Mouse (Mus musculus): ENCODE measurements around the gene Rfpl4. TPM values are rescaled to one million over a fixed set of nuclear protein-coding genes. Genes with fewer than 3 reads are reported as not detected.

The Rfpl4 gene
- total RNA-seq, 1 experiment, result not detected

DNA sequence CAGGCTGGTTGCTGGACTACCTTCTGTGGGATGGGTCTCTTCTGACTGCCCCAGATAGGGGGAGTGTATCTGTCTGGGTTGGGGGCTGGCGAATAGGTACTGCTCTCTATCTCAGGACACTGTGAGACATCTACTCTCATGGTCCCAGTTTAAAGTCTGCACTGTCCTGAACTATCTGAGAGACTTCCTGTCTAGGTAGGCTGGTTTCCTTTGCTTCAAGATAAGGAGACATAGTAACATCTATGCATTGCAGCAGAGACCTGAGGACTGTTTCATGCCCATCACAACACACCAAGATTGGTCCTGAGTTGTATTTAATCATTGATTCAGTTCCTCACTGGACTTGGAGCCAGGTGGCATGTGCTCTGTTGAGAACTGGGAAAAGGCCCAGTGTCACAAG is 31.2 kb downstream of the Rfpl4 start:
- Histone ChIP-seq H3K27ac (ENCODE audit: insufficient read depth, low read depth, low read length, poor library complexity, severe bottlenecking) (no peak overlapping the region), H3K9me3 (ENCODE audit: control insufficient read depth, insufficient read depth, low read depth, low read length) (no peaks in the 10 kb centered on the region), H3K36me3 (ENCODE audit: control insufficient read depth, insufficient read depth, low read length, poor library complexity, severe bottlenecking) (peaks cover 44% of the 10 kb centered on the region), H3K9ac (ENCODE audit: insufficient read depth, low read depth, low read length, poor library complexity, severe bottlenecking) (no peak overlapping the region), H3K4me3 (ENCODE audit: insufficient read depth in 1 of 2, low read depth in 1 of 2, low read length in 2 of 2, poor library complexity in 1 of 2, severe bottlenecking in 1 of 2) (no peak overlapping the region), H3K4me1 (ENCODE audit: control insufficient read depth in 2 of 2, insufficient read depth in 2 of 2, low read length in 2 of 2, poor library complexity in 1 of 2) (0 out of 4 replicates have a peak, but pooled peaks cover 0 to 2% of the 10 kb centered on the region in 2 experiments)
- TF ChIP-seq HCFC1 (IDR thresholded peaks at IDR 0.05; ENCODE audit: borderline replicate concordance, insufficient read depth, low read length) (no peak), MAFK (IDR thresholded peaks at IDR 0.05; ENCODE audit: insufficient read depth, low read depth, low read length) (no peak), ZNF384 (IDR thresholded peaks at IDR 0.05; ENCODE audit: low read depth, low read length) (no peak), ZC3H11A (IDR thresholded peaks at IDR 0.05; ENCODE audit: borderline replicate concordance, low read depth, low read length) (no peak), CHD2 (IDR thresholded peaks at IDR 0.05; ENCODE audit: low read depth, low read length) (no peak)
- DNase-seq (ENCODE audit: low read depth, low spot score), result no peak
- in situ Hi-C loops (cut with MboI; ENCODE audit: low sequenced_read_pairs in 2 of 2, unreplicated experiment in 2 of 2), result no loop called here

DNA sequence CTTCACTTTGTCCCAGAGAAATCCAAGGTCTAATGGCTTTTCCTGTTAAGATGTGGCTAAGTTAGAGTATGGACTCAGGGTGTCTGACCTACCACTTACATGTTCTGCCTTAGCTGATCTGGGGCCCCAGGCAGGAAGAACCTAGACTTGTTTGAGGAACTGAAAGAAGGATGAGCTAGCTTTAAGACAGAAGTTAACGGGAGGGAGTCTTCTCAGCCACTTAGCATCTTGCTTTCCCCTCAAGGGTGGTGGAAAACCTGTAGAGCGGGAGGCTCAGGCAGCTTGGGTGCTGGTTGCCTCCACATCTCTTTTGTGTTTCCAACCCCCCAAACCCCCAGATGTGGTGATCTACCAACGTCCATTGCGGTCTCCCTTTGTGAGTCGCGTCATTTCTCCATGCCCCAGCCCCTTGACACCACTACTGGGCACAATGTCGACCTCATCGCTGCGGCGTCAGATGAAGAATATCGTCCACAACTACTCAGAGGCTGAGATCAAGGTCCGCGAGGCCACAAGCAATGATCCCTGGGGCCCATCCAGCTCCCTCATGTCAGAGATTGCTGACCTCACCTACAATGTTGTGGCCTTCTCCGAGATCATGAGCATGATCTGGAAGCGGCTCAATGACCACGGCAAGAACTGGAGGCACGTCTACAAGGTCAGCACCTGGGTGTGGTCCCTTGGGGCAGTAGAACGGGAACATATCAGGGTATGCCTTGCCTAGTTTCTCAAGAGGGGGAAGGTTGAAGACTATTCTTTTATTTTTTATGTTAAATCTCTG is 33.2 kb downstream of the Rfpl4 start:
- H3K4me3 ChIP-seq (ENCODE audit: insufficient read depth in 1 of 2, low read depth in 1 of 2, low read length in 2 of 2, poor library complexity in 1 of 2, severe bottlenecking in 1 of 2), result no peak overlapping the region
- H3K36me3 ChIP-seq (ENCODE audit: control insufficient read depth, insufficient read depth, low read length, poor library complexity, severe bottlenecking), result peaks cover 40% of the 10 kb centered on the region
- TF ChIP-seq ZNF384 (IDR thresholded peaks at IDR 0.05; ENCODE audit: low read depth, low read length), result no peak
- no peak for TF ChIP-seq CHD2 (IDR thresholded peaks at IDR 0.05; ENCODE audit: low read depth, low read length)
- no peak for TF ChIP-seq HCFC1 (IDR thresholded peaks at IDR 0.05; ENCODE audit: borderline replicate concordance, insufficient read depth, low read length)
- no peak for TF ChIP-seq MAFK (IDR thresholded peaks at IDR 0.05; ENCODE audit: insufficient read depth, low read depth, low read length)
- TF ChIP-seq ZC3H11A (IDR thresholded peaks at IDR 0.05; ENCODE audit: borderline replicate concordance, low read depth, low read length), result no peak
- no peak for DNase-seq (ENCODE audit: low read depth, low spot score)
- no peak overlapping the region for H3K9ac ChIP-seq (ENCODE audit: insufficient read depth, low read depth, low read length, poor library complexity, severe bottlenecking)
- no peaks in the 10 kb centered on the region for H3K9me3 ChIP-seq (ENCODE audit: control insufficient read depth, insufficient read depth, low read depth, low read length)
- no peak overlapping the region for H3K27ac ChIP-seq (ENCODE audit: insufficient read depth, low read depth, low read length, poor library complexity, severe bottlenecking)
- in situ Hi-C loops (cut with MboI; ENCODE audit: low sequenced_read_pairs in 2 of 2, unreplicated experiment in 2 of 2), result no loop called here
- H3K4me1 ChIP-seq (ENCODE audit: control insufficient read depth in 2 of 2, insufficient read depth in 2 of 2, low read length in 2 of 2, poor library complexity in 1 of 2), result peaks cover 2% of the 10 kb centered on the region in 2 experiments; a peak in 1 of 4 replicates

DNA sequence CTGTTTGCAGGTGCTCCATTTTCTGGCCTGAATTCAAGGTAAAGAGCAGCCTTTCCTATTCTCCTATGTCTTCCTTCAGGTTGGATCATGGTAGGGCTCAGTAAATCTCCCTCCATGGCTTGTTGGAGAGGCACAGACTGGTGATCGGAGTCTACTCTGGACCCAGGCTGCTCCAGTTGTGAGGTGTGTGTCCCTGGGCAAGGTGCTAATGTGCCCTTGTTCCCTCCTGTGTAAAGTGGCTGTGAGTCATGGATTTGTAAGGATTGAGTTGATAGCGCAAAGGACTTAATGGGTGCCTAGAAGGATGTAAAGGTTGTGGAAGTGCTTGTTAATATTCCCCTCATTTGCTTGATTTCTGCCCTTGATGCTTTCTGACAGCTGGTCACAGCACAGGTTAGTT is 34.8 kb downstream of the Rfpl4 start:
- no peak overlapping the region for H3K9ac ChIP-seq (ENCODE audit: insufficient read depth, low read depth, low read length, poor library complexity, severe bottlenecking)
- peaks cover 2% of the 10 kb centered on the region in 2 experiments; a peak in 1 of 4 replicates for H3K4me1 ChIP-seq (ENCODE audit: control insufficient read depth in 2 of 2, insufficient read depth in 2 of 2, low read length in 2 of 2, poor library complexity in 1 of 2)
- H3K27ac ChIP-seq (ENCODE audit: insufficient read depth, low read depth, low read length, poor library complexity, severe bottlenecking), result no peak overlapping the region
- in situ Hi-C loops (cut with MboI; ENCODE audit: low sequenced_read_pairs in 2 of 2, unreplicated experiment in 2 of 2), result no loop called here
- no peak for TF ChIP-seq HCFC1 (IDR thresholded peaks at IDR 0.05; ENCODE audit: borderline replicate concordance, insufficient read depth, low read length)
- no peak for TF ChIP-seq CHD2 (IDR thresholded peaks at IDR 0.05; ENCODE audit: low read depth, low read length)
- no peak for TF ChIP-seq ZNF384 (IDR thresholded peaks at IDR 0.05; ENCODE audit: low read depth, low read length)
- no peak for TF ChIP-seq ZC3H11A (IDR thresholded peaks at IDR 0.05; ENCODE audit: borderline replicate concordance, low read depth, low read length)
- no peak for TF ChIP-seq MAFK (IDR thresholded peaks at IDR 0.05; ENCODE audit: insufficient read depth, low read depth, low read length)
- H3K4me3 ChIP-seq (ENCODE audit: insufficient read depth in 1 of 2, low read depth in 1 of 2, low read length in 2 of 2, poor library complexity in 1 of 2, severe bottlenecking in 1 of 2), result no peak overlapping the region
- no peak for DNase-seq (ENCODE audit: low read depth, low spot score)
- peaks cover 42% of the 10 kb centered on the region for H3K36me3 ChIP-seq (ENCODE audit: control insufficient read depth, insufficient read depth, low read length, poor library complexity, severe bottlenecking)
- H3K9me3 ChIP-seq (ENCODE audit: control insufficient read depth, insufficient read depth, low read depth, low read length), result no peaks in the 10 kb centered on the region

DNA sequence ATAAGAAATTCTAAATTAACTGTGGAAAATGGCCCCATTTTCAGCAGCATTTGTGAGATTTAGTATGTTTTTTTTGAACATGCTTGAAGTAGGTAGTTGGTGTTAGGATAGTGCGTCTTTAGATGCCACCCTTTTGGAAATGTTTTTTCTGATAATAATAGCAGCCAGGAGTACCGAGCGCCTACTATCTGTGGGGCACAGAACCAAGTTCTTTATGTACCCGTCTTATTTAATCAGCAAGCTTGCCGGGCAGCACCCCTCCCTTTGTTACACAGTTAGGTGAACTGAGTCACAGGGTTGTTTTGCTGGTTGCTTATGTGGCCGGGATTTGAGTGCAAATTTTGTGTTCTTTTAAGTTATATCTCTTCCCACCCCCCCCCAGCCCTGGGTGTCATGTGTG is 35.5 kb downstream of the Rfpl4 start:
- in situ Hi-C loops (cut with MboI; ENCODE audit: low sequenced_read_pairs in 2 of 2, unreplicated experiment in 2 of 2), result no loop called here
- Histone ChIP-seq H3K36me3 (ENCODE audit: control insufficient read depth, insufficient read depth, low read length, poor library complexity, severe bottlenecking) (peaks cover 42% of the 10 kb centered on the region), H3K4me1 (ENCODE audit: control insufficient read depth in 2 of 2, insufficient read depth in 2 of 2, low read length in 2 of 2, poor library complexity in 1 of 2) (peaks cover 2% of the 10 kb centered on the region in 2 experiments; a peak in 1 of 4 replicates), H3K9me3 (ENCODE audit: control insufficient read depth, insufficient read depth, low read depth, low read length) (no peaks in the 10 kb centered on the region), H3K27ac (ENCODE audit: insufficient read depth, low read depth, low read length, poor library complexity, severe bottlenecking) (no peak overlapping the region; the same call in 1 of the 2 replicates), H3K9ac (ENCODE audit: insufficient read depth, low read depth, low read length, poor library complexity, severe bottlenecking) (no peak overlapping the region; the same call in 1 of the 2 replicates), H3K4me3 (ENCODE audit: insufficient read depth in 1 of 2, low read depth in 1 of 2, low read length in 2 of 2, poor library complexity in 1 of 2, severe bottlenecking in 1 of 2) (peak overlapping the region in 1 of 2 experiments; percentile 81; a peak in 3 of 4 replicates)
- no peak for DNase-seq (ENCODE audit: low read depth, low spot score)
- no peak for TF ChIP-seq CHD2 (IDR thresholded peaks at IDR 0.05; ENCODE audit: low read depth, low read length)
- TF ChIP-seq HCFC1 (IDR thresholded peaks at IDR 0.05; ENCODE audit: borderline replicate concordance, insufficient read depth, low read length), result no peak
- TF ChIP-seq MAFK (IDR thresholded peaks at IDR 0.05; ENCODE audit: insufficient read depth, low read depth, low read length), result no peak
- no peak for TF ChIP-seq ZC3H11A (IDR thresholded peaks at IDR 0.05; ENCODE audit: borderline replicate concordance, low read depth, low read length)
- no peak for TF ChIP-seq ZNF384 (IDR thresholded peaks at IDR 0.05; ENCODE audit: low read depth, low read length)

Data from ES-E14 (cell line).